Mouse (Mus musculus) frontal cortex, postnatal 10 days (tissue): ENCODE data around the gene Dhdds.

Source experiments
- DNase-seq, 2 experiments: peaks; one replicate each; pipeline ENCODE4 v3.0.0; 2022; ENCODE audit warnings: low spot score in 2 of 2, mixed read lengths in 1 of 2

The Dhdds gene

GRCm38 (mm10) chr4:134000466-134001438 is at the start of gene Dhdds:
Gene Dhdds, minus strand, starts transcription at chr4:134000918.
- DNase-seq, result peak; percentile 94

GRCm38 (mm10) chr4:134047648-134048047 is 46.9 kb upstream of the Dhdds start:
- no peak for DNase-seq

- no peak for DNase-seq
Observed at GRCm38 (mm10) chr4:134043041-134043440, 42.3 kb upstream of the Dhdds start.

GRCm38 (mm10) chr4:134041317-134042123 is 40.8 kb upstream of the Dhdds start:
- DNase-seq, result no peak

- peak; percentile 38 to 78 for DNase-seq
Observed at GRCm38 (mm10) chr4:134035953-134036352, 35.2 kb upstream of the Dhdds start.

- DNase-seq, result no peak
Observed at GRCm38 (mm10) chr4:134025802-134026201, 25.1 kb upstream of the Dhdds start.

- peak in 1 of 2 experiments; percentile 19 for DNase-seq
Observed at GRCm38 (mm10) chr4:134020621-134021020, 19.9 kb upstream of the Dhdds start.

- DNase-seq, result no peak
Observed at GRCm38 (mm10) chr4:134019641-134020351, 19.1 kb upstream of the Dhdds start.

- no peak for DNase-seq
Observed at GRCm38 (mm10) chr4:134019210-134019609, 18.5 kb upstream of the Dhdds start.

- no peak for DNase-seq
Observed at GRCm38 (mm10) chr4:134018779-134019145, 18.0 kb upstream of the Dhdds start, which contains the start of gene Lin28a. Gene Lin28a, minus strand, starts transcription at chr4:134018841.

GRCm38 (mm10) chr4:134018038-134018778 is 17.5 kb upstream of the Dhdds start:
- no peak for DNase-seq

GRCm38 (mm10) chr4:134017201-134017865 is 16.6 kb upstream of the Dhdds start:
- DNase-seq, result no peak

- DNase-seq, result no peak
Observed at GRCm38 (mm10) chr4:134016767-134017166, 16.0 kb upstream of the Dhdds start.

GRCm38 (mm10) chr4:134016208-134016607 is 15.5 kb upstream of the Dhdds start:
- no peak for DNase-seq

GRCm38 (mm10) chr4:134012858-134013528 is 12.3 kb upstream of the Dhdds start:
- DNase-seq, result no peak

- no peak for DNase-seq
Observed at GRCm38 (mm10) chr4:134011450-134012414, 11.0 kb upstream of the Dhdds start.

- DNase-seq, result no peak
Observed at GRCm38 (mm10) chr4:134009709-134010108, 9.0 kb upstream of the Dhdds start.

GRCm38 (mm10) chr4:134006845-134007244 is 6.1 kb upstream of the Dhdds start:
- DNase-seq, result no peak
